8 mouse cellular contexts compared by ENCODE assay signal in genomic region chr10:80141786-80142529, GRCm38 (mm10). TPM values are rescaled to one million over a fixed set of nuclear protein-coding genes. Genes with fewer than 3 reads are reported as not detected.
A peak's percentile ranks its signal among the peaks of the same experiment; 100 is the strongest.
DNase-seq lines count a peak whose midpoint lies in the region; ATAC-seq and TF ChIP-seq lines count a peak whose summit lies in the region.

No protein-coding gene starts in this region.

- H3K4me1 ChIP-seq in bone marrow, adult 2 months (ENCODE audit: control insufficient read depth, insufficient read depth, low read length) = peaks cover 9% of the 10 kb centered on the region; the same call in 1 of the 2 replicates
- peaks cover 20% of the 10 kb centered on the region for H3K4me1 ChIP-seq in embryonic facial prominence, embryonic 14.5 days (ENCODE audit: control insufficient read depth, insufficient read depth, low read length)
- H3K4me1 ChIP-seq in heart, adult 2 months (ENCODE audit: control insufficient read depth, insufficient read depth, low read length) = peaks cover 14% of the 10 kb centered on the region
- H3K4me1 ChIP-seq in limb, embryonic 14.5 days (ENCODE audit: control insufficient read depth, insufficient read depth, low read length) = peaks cover 24% of the 10 kb centered on the region
- peaks cover 26% of the 10 kb centered on the region for H3K4me1 ChIP-seq in midbrain, embryonic 16.5 days (ENCODE audit: control insufficient read depth, insufficient read depth, low read length)

- peak; percentile 79 for TF ChIP-seq EP300 in heart, adult 2 months (IDR thresholded peaks at IDR 0.05; ENCODE audit: insufficient read depth, low read depth, low read length)

- peaks cover 9% of the 10 kb centered on the region; the same call in 1 of the 2 replicates for H3K27me3 ChIP-seq in embryonic facial prominence, embryonic 14.5 days (replicated peaks; ENCODE audit: control insufficient read depth, insufficient read depth, low read length)
- H3K27me3 ChIP-seq in heart, adult 2 months (ENCODE audit: control insufficient read depth, insufficient read depth, low read length) = no peaks in the 10 kb centered on the region; the same call in 1 of the 2 replicates
- peaks cover 2% of the 10 kb centered on the region; the same call in 1 of the 2 replicates for H3K27me3 ChIP-seq in limb, embryonic 14.5 days (ENCODE audit: control insufficient read depth, insufficient read depth, low read length)
- no peaks in the 10 kb centered on the region for H3K27me3 ChIP-seq in midbrain, embryonic 16.5 days (ENCODE audit: control insufficient read depth, insufficient read depth, low read depth, low read length)

- peaks cover 4% of the 10 kb centered on the region for H3K79me2 ChIP-seq in heart, adult 2 months (replicated peaks; ENCODE audit: control insufficient read depth, insufficient read depth, low read length)

- peak; percentile 88 for ATAC-seq in embryonic facial prominence, embryonic 14.5 days (ENCODE audit: low read depth)
- ATAC-seq in limb, embryonic 14.5 days (ENCODE audit: low FRiP score, low read depth) = peak; percentile 85
- ATAC-seq in midbrain, embryonic 16.5 days = peak; percentile 84

- TF ChIP-seq POLR2A in bone marrow, adult 2 months (IDR thresholded peaks at IDR 0.05; ENCODE audit: borderline replicate concordance, control insufficient read depth, low read depth, low read length) = peak; percentile 81; the same call in 1 of the 2 replicates
- TF ChIP-seq POLR2A in heart, adult 2 months (IDR thresholded peaks at IDR 0.05; ENCODE audit: insufficient read depth, low read depth, low read length) = peak; percentile 98
- TF ChIP-seq POLR2A in limb, embryonic 14.5 days (IDR thresholded peaks at IDR 0.05; ENCODE audit: borderline replicate concordance, extremely low read depth, insufficient read depth, insufficient read length) = peak; percentile 68; the same call in 1 of the 2 replicates

- peak overlapping the region; percentile 90 for H3K27ac ChIP-seq in bone marrow, adult 2 months (ENCODE audit: control insufficient read depth, insufficient read depth, low read depth, low read length, poor library complexity)
- H3K27ac ChIP-seq in embryonic facial prominence, embryonic 14.5 days (replicated peaks; ENCODE audit: low read depth, low read length) = peak overlapping the region; percentile 84
- H3K27ac ChIP-seq in heart, adult 2 months = peak overlapping the region; percentile 95
- peak overlapping the region; percentile 56 for H3K27ac ChIP-seq in limb, embryonic 14.5 days (replicated peaks; ENCODE audit: low read depth, low read length)
- peak overlapping the region; percentile 85 for H3K27ac ChIP-seq in midbrain, embryonic 16.5 days (ENCODE audit: low read length)

- H3K4me2 ChIP-seq in embryonic facial prominence, embryonic 14.5 days (ENCODE audit: low read depth, low read length) = peak overlapping the region; percentile 86
- H3K4me2 ChIP-seq in limb, embryonic 14.5 days (replicated peaks; ENCODE audit: low read depth, low read length, severe bottlenecking) = peak overlapping the region; percentile 92
- peak overlapping the region; percentile 97 for H3K4me2 ChIP-seq in midbrain, embryonic 16.5 days (ENCODE audit: low read length)

- H3K9ac ChIP-seq in embryonic facial prominence, embryonic 14.5 days (ENCODE audit: low read depth, low read length) = peak overlapping the region; percentile 90
- H3K9ac ChIP-seq in heart, adult 2 months (ENCODE audit: low read depth, low read length) = peak overlapping the region; percentile 99
- peak overlapping the region; percentile 88 for H3K9ac ChIP-seq in limb, embryonic 14.5 days (ENCODE audit: low read depth, low read length, severe bottlenecking)
- peak overlapping the region; percentile 96 for H3K9ac ChIP-seq in midbrain, embryonic 16.5 days (ENCODE audit: low read depth, low read length)

- DNase-seq in B cell, adult 2 months = peak; percentile 89 to 91
- peak; percentile 100 for DNase-seq in embryonic facial prominence, embryonic 14.5 days (ENCODE audit: low spot score)
- DNase-seq in heart, adult 2 months = peak; percentile 92 to 96
- DNase-seq in kidney, adult 8-10 months = peak; percentile 96 to 97
- peak; percentile 99 for DNase-seq in limb, embryonic 14.5 days (ENCODE audit: low spot score)
- DNase-seq in spleen, postnatal 14 days (ENCODE audit: low spot score in 2 of 2) = peak; percentile 83 to 87

- peaks cover 28% of the 10 kb centered on the region for H3K36me3 ChIP-seq in embryonic facial prominence, embryonic 14.5 days (ENCODE audit: control insufficient read depth, insufficient read depth, low read length)
- H3K36me3 ChIP-seq in heart, adult 2 months (ENCODE audit: control insufficient read depth, insufficient read depth, low read length) = no peaks in the 10 kb centered on the region
- peaks cover 33% of the 10 kb centered on the region for H3K36me3 ChIP-seq in limb, embryonic 14.5 days (ENCODE audit: control insufficient read depth, insufficient read depth, low read length)
- peaks cover 9% of the 10 kb centered on the region; the same call in 1 of the 2 replicates for H3K36me3 ChIP-seq in midbrain, embryonic 16.5 days (ENCODE audit: control insufficient read depth, insufficient read depth, low read length)

- intact Hi-C loops in heart, adult 2 months (cut with DNase I) = loop anchor here (1.0 to 5.0 kb wide), 4 partner anchors 25 to 215 kb away; partner anchors contain the start of genes Arid3a, Tmem259 and Wdr18

- H3K4me3 ChIP-seq in bone marrow, adult 2 months (replicated peaks; ENCODE audit: control insufficient read depth, low read depth, low read length) = peak overlapping the region; percentile 77
- H3K4me3 ChIP-seq in embryonic facial prominence, embryonic 14.5 days (ENCODE audit: low read depth, low read length) = peak overlapping the region; percentile 76
- peak overlapping the region; percentile 84 for H3K4me3 ChIP-seq in heart, adult 2 months
- H3K4me3 ChIP-seq in limb, embryonic 14.5 days (replicated peaks; ENCODE audit: low read length) = peak overlapping the region; percentile 83
- peak overlapping the region; percentile 81 for H3K4me3 ChIP-seq in midbrain, embryonic 16.5 days (ENCODE audit: low read depth, low read length)

- peak; percentile 1; the same call in 1 of the 2 replicates for TF ChIP-seq CTCF in bone marrow, adult 2 months (IDR thresholded peaks at IDR 0.05; ENCODE audit: control insufficient read depth, insufficient read depth, low read length)
- no peak for TF ChIP-seq CTCF in heart, adult 2 months (IDR thresholded peaks at IDR 0.05)

- no peaks in the 10 kb centered on the region for H3K9me3 ChIP-seq in embryonic facial prominence, embryonic 14.5 days (ENCODE audit: control insufficient read depth, low read length)
- H3K9me3 ChIP-seq in limb, embryonic 14.5 days (ENCODE audit: control insufficient read depth, low read length) = no peaks in the 10 kb centered on the region
- H3K9me3 ChIP-seq in midbrain, embryonic 16.5 days (replicated peaks; ENCODE audit: control insufficient read depth, low read length, poor library complexity, severe bottlenecking) = no peaks in the 10 kb centered on the region

- under 1% methylated on average over 43 of the region's 43 CpGs for WGBS in bone marrow, adult 2 months
- WGBS in embryonic facial prominence, embryonic 14.5 days = 2% methylated on average over 43 of the region's 43 CpGs
- under 1% methylated on average over 43 of the region's 43 CpGs for WGBS in heart, adult 2 months
- under 1% methylated on average over 40 of the region's 43 CpGs for WGBS in limb, embryonic 14.5 days
- WGBS in midbrain, embryonic 16.5 days = 1% methylated on average over 43 of the region's 43 CpGs

RNA-seq across cellular contexts. Expression of gene Cbarp, which starts 1.3 kb away (rescaled TPM):
- 3.4 and 3.7 TPM in 2 replicates for polyA plus RNA-seq in bone marrow, adult 2 months (2011; ENCODE audit: insufficient read depth, insufficient read length, low replicate concordance, missing spikeins)
- 7.3 and 9.0 TPM in 2 replicates for polyA plus RNA-seq in embryonic facial prominence, embryonic 14.5 days (2014; fragmentation: Nextera tagmentation; extraction: Ambion mirVana)
- 1 to 10 TPM; 3.9 to 4.9 TPM for total RNA-seq in heart, adult 2 months (2021)
- 3.0 and 4.3 TPM in 2 replicates for polyA plus RNA-seq in heart, adult 2 months (2012; rRNA removed)
- 28.9 and 36.0 TPM in 2 replicates for polyA plus RNA-seq in limb, embryonic 14.5 days (2012; rRNA removed)
- polyA plus RNA-seq in limb, embryonic 14.5 days (2014; fragmentation: Nextera tagmentation; extraction: Ambion mirVana) = 7.5 and 9.3 TPM in 2 replicates
- 70.3 and 81.6 TPM in 2 replicates for polyA plus RNA-seq in midbrain, embryonic 16.5 days (2015; fragmentation: Nextera tagmentation; extraction: Ambion mirVana)

RNA-seq across cellular contexts. Expression of gene Atp5d, which starts 3.5 kb away (rescaled TPM):
- polyA plus RNA-seq in bone marrow, adult 2 months (2011; ENCODE audit: insufficient read depth, insufficient read length, low replicate concordance, missing spikeins) = 131 and 178 TPM in 2 replicates
- 474 and 475 TPM in 2 replicates for polyA plus RNA-seq in embryonic facial prominence, embryonic 14.5 days (2014; fragmentation: Nextera tagmentation; extraction: Ambion mirVana)
- 1,000 to 10,000 TPM; 1,015 to 1,150 TPM for total RNA-seq in heart, adult 2 months (2021)
- polyA plus RNA-seq in heart, adult 2 months (2012; rRNA removed) = 1,139 and 1,938 TPM in 2 replicates
- polyA plus RNA-seq in limb, embryonic 14.5 days (2012; rRNA removed) = 449 and 577 TPM in 2 replicates
- polyA plus RNA-seq in limb, embryonic 14.5 days (2014; fragmentation: Nextera tagmentation; extraction: Ambion mirVana) = 477 TPM in 2 replicates
- polyA plus RNA-seq in midbrain, embryonic 16.5 days (2015; fragmentation: Nextera tagmentation; extraction: Ambion mirVana) = 433 and 454 TPM in 2 replicates

RNA-seq across cellular contexts. Expression of gene Midn, which starts 6.1 kb away (rescaled TPM):
- polyA plus RNA-seq in bone marrow, adult 2 months (2011; ENCODE audit: insufficient read depth, insufficient read length, low replicate concordance, missing spikeins) = 36.0 and 53.2 TPM in 2 replicates
- 34.2 and 37.0 TPM in 2 replicates for polyA plus RNA-seq in embryonic facial prominence, embryonic 14.5 days (2014; fragmentation: Nextera tagmentation; extraction: Ambion mirVana)
- total RNA-seq in heart, adult 2 months (2021) = 100 to 1,000 TPM in 1 of 2 experiments, 10 to 100 TPM in 1; 96.2 to 102 TPM
- polyA plus RNA-seq in heart, adult 2 months (2012; rRNA removed) = 50.1 and 74.5 TPM in 2 replicates
- polyA plus RNA-seq in limb, embryonic 14.5 days (2012; rRNA removed) = 108 and 161 TPM in 2 replicates
- 33.4 and 39.6 TPM in 2 replicates for polyA plus RNA-seq in limb, embryonic 14.5 days (2014; fragmentation: Nextera tagmentation; extraction: Ambion mirVana)
- polyA plus RNA-seq in midbrain, embryonic 16.5 days (2015; fragmentation: Nextera tagmentation; extraction: Ambion mirVana) = 15.5 and 21.1 TPM in 2 replicates

RNA-seq across cellular contexts. Expression of gene Cirbp, which starts 23.8 kb away (rescaled TPM):
- polyA plus RNA-seq in bone marrow, adult 2 months (2011; ENCODE audit: insufficient read depth, insufficient read length, low replicate concordance, missing spikeins) = 200 and 277 TPM in 2 replicates
- polyA plus RNA-seq in embryonic facial prominence, embryonic 14.5 days (2014; fragmentation: Nextera tagmentation; extraction: Ambion mirVana) = 59.7 and 88.3 TPM in 2 replicates
- total RNA-seq in heart, adult 2 months (2021) = 10 to 100 TPM; 34.2 to 43.2 TPM
- 62.5 and 85.8 TPM in 2 replicates for polyA plus RNA-seq in heart, adult 2 months (2012; rRNA removed)
- polyA plus RNA-seq in limb, embryonic 14.5 days (2012; rRNA removed) = 286 and 289 TPM in 2 replicates
- 101 and 106 TPM in 2 replicates for polyA plus RNA-seq in limb, embryonic 14.5 days (2014; fragmentation: Nextera tagmentation; extraction: Ambion mirVana)
- 380 and 398 TPM in 2 replicates for polyA plus RNA-seq in midbrain, embryonic 16.5 days (2015; fragmentation: Nextera tagmentation; extraction: Ambion mirVana)

RNA-seq across cellular contexts. Expression of gene Stk11, which starts 26.4 kb away (rescaled TPM):
- 197 and 344 TPM in 2 replicates for polyA plus RNA-seq in bone marrow, adult 2 months (2011; ENCODE audit: insufficient read depth, insufficient read length, low replicate concordance, missing spikeins)
- polyA plus RNA-seq in embryonic facial prominence, embryonic 14.5 days (2014; fragmentation: Nextera tagmentation; extraction: Ambion mirVana) = 32.6 and 32.7 TPM in 2 replicates
- 100 to 1,000 TPM; 140 to 161 TPM for total RNA-seq in heart, adult 2 months (2021)
- 127 and 144 TPM in 2 replicates for polyA plus RNA-seq in heart, adult 2 months (2012; rRNA removed)
- 133 and 147 TPM in 2 replicates for polyA plus RNA-seq in limb, embryonic 14.5 days (2012; rRNA removed)
- 30.1 and 32.4 TPM in 2 replicates for polyA plus RNA-seq in limb, embryonic 14.5 days (2014; fragmentation: Nextera tagmentation; extraction: Ambion mirVana)
- 14.2 and 15.4 TPM in 2 replicates for polyA plus RNA-seq in midbrain, embryonic 16.5 days (2015; fragmentation: Nextera tagmentation; extraction: Ambion mirVana)

Comparison
In these comparisons a context has a peak if more than half of its experiments do, and no peak if none do; other contexts are left out.
1. Peak in every context shown above with its lines: DNase-seq, ATAC-seq, H3K4me3 ChIP-seq and H3K27ac ChIP-seq.